Mouse (Mus musculus) midbrain, embryonic 12.5 days (tissue): ENCODE measurements around the gene Dusp28. TPM values are rescaled to one million over a fixed set of nuclear protein-coding genes. Genes with fewer than 3 reads are reported as not detected.
"Not testable (repeated sequence)": the region's sequence is repeated elsewhere in the genome, so short reads cannot be mapped to it uniquely, and the experiment has no call there.

ENCODE experiments used
- ATAC-seq: fragments of 200-750 bp; cut with Nextera tagmentation; 2 replicates; pipeline ENCODE4 v1.8.0; 2017; ENCODE audit warnings: low read depth, moderate TSS enrichment, moderate library complexity; ENCODE audit not compliant: low FRiP score
- H3K27ac ChIP-seq: fragments of 300-500 bp; sonication (generic); replicated peaks from 2 replicates; pipeline ENCODE4 v1.5.1; 2016; ENCODE audit warnings: mild to moderate bottlenecking
- H3K27me3 ChIP-seq: fragments of 300-500 bp; sonication (generic); 2 replicates; pipeline ENCODE4 v1.6.1; 2016; ENCODE audit warnings: mild to moderate bottlenecking
- H3K36me3 ChIP-seq: fragments of 300-500 bp; sonication (generic); 2 replicates; pipeline ENCODE4 v1.6.1; 2016
- H3K4me1 ChIP-seq: fragments of 300-500 bp; sonication (generic); 2 replicates; pipeline ENCODE4 v1.6.1; 2016
- H3K4me2 ChIP-seq: fragments of 300-500 bp; sonication (generic); replicated peaks from 2 replicates; pipeline ENCODE4 v1.6.1; 2016; ENCODE audit warnings: mild to moderate bottlenecking, moderate library complexity
- H3K4me3 ChIP-seq: fragments of 300-500 bp; sonication (generic); 2 replicates; pipeline ENCODE4 v1.5.1; 2016; ENCODE audit warnings: mild to moderate bottlenecking
- H3K9ac ChIP-seq: fragments of 300-500 bp; sonication (generic); replicated peaks from 2 replicates; pipeline ENCODE4 v1.6.1; 2016; ENCODE audit warnings: mild to moderate bottlenecking, moderate library complexity
- H3K9me3 ChIP-seq: fragments of 300-500 bp; sonication (generic); 2 replicates; pipeline ENCODE4 v1.6.1; 2016; ENCODE audit warnings: mild to moderate bottlenecking
- WGBS: fragments of 180-500 bp; shearing (Covaris S2); methylation state at CpG from one replicate; pipeline ENCODE4 v1.1.7; 2016; 5-methylcytosine and 5-hydroxymethylcytosine counted together
- polyA plus RNA-seq: library from polyadenylated mRNA; unstranded; fragments of >200 nt; fragmentation: Nextera tagmentation; extraction: Ambion mirVana; gene quantifications from 2 replicates; pipeline ENCODE4 v1.2.1, GENCODE M21; 2016

The Dusp28 gene
- polyA plus RNA-seq, 1 experiment from 2014 or later: 14.6 TPM

DNA sequence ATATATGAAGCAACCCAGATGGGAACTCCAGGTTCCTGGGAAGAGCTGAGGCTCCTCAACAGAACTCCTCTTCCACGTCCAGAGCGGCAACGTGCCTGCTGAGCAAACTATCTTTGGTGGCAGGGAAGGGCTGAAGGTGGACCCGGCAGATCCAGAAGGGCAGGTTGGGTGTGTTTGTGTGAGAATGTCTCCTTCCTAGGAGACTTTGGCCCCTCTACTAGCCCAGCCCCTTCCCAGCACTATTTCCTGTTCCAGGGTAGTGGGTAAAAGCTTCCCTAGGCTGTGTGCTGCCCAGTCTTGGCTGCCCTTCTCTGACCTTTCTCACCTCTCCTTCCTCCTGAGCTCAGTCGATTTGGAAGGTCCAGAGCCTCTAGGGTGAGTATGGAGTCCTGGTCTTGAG is 43.8 kb downstream of the Dusp28 start, which contains the start of gene Gpr35:
TSS of gene Gpr35 (plus strand) at position 259 of the 400 bp plus-strand sequence.
- 76% methylated on average over 5 of the region's 5 CpGs for WGBS
- H3K27ac ChIP-seq: no peak within 1 kb of the TSS
- H3K4me1 ChIP-seq: no peaks in the 10 kb centered on the region
- H3K4me3 ChIP-seq: no peak within 1 kb of the TSS
- ATAC-seq: no peak
- H3K9me3 ChIP-seq: no peaks in the 10 kb centered on the region
- H3K36me3 ChIP-seq: peaks cover 34% of the 10 kb centered on the region
- H3K9ac ChIP-seq: no peak within 1 kb of the TSS
- H3K27me3 ChIP-seq: no peaks in the 10 kb centered on the region
- H3K4me2 ChIP-seq: no peak within 1 kb of the TSS

DNA sequence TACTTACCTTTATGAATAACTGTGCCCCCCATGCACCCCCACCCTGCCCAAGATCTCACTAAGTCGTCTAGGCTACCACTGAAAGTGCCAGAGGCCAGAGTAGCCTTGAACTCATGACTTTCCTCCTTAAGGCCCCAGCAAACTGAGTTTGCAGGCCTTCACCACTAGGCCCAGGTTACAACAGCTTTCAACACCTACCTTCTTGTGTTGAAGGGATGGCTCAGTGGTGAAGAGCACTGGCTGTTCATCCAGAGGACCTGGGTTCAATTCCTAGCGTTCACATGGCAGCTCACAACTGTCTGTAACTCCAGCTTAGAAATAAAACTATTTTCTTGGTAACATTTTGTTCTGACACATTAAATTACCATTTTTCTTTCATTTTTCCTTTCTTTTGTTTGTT is 46.9 kb downstream of the Dusp28 start:
- Histone ChIP-seq H3K36me3 (peaks cover 3% of the 10 kb centered on the region), H3K4me1 (no peaks in the 10 kb centered on the region), H3K4me3 (no peak overlapping the region), H3K27ac (no peak overlapping the region), H3K9me3 (no peaks in the 10 kb centered on the region), H3K4me2 (no peak overlapping the region), H3K27me3 (no peaks in the 10 kb centered on the region), H3K9ac (no peak overlapping the region)
- ATAC-seq: no peak
- 79% methylated on average over 2 of the region's 2 CpGs for WGBS

DNA sequence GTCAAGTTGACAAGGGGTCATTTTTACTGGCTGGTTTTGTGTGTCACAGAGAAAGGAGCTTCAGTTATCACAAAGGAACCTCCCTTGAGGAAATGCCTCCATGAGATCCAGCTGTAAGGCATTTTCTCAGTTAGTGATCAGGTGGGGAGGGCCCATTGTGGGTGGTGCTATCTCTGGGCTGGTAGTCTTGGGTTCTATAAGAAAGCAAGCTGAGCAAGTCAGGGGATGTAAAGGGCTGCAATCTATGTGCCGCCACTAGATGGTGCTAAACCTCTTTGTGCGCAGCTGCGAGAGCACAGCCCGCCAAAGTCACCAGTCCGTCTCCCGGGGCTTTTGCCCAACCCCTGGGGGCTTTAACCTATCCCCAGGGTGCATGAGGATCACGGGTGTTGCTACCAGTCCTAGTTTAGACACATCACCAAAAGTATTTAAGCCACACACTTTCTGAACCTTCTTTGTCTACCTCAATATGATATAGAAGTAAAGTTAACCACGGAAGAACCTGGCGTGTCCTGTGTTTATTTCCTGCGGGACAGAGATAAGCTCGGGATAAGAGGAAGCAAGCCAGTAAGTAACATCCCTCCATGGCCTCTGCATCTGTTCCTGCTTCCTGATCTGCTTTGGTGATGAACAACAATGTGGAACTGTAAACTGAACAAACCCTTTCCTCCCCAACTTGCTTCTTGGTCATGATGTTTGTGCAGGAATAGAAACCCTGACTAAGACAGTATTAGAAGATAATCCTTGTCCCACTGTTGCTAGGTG is 50.0 kb downstream of the Dusp28 start:
- H3K4me3 ChIP-seq: peak overlapping the region; percentile 21; the same call in 1 of the 2 replicates
- ATAC-seq, H3K27me3 ChIP-seq, H3K4me1 ChIP-seq, H3K9me3 ChIP-seq, H3K27ac ChIP-seq, H3K36me3 ChIP-seq: not testable (repeated sequence)
- 10% methylated on average over 11 of the region's 11 CpGs for WGBS
- 0 out of 2 replicates have a peak overlapping the region, but pooled peaks have one; percentile 15 for H3K9ac ChIP-seq
- H3K4me2 ChIP-seq: peak overlapping the region; percentile 39

Other genes starting within 250 kb of the Dusp28 start
- gene Gpc1, start 75.3 kb upstream of the Dusp28 start, polyA plus RNA-seq: 82.4 and 89.5 TPM in 2 replicates
- gene Ankmy1, start 4.1 kb upstream of the Dusp28 start, polyA plus RNA-seq: 0.45 and 0.80 TPM in 2 replicates
- gene Rnpepl1, start 3.8 kb downstream of the Dusp28 start, polyA plus RNA-seq: 27.6 and 29.9 TPM in 2 replicates
- 55.2 TPM in 2 replicates for gene Capn10, start 27.4 kb downstream of the Dusp28 start, polyA plus RNA-seq
- 0.27 and 0.45 TPM in 2 replicates for gene Gpr35, start 43.9 kb downstream of the Dusp28 start, polyA plus RNA-seq
- gene Aqp12, start 99.4 kb downstream of the Dusp28 start, polyA plus RNA-seq: not detected in 2 replicates
- 125 and 126 TPM in 2 replicates for gene Kif1a, start 195.0 kb downstream of the Dusp28 start, polyA plus RNA-seq
- not detected in 2 replicates for gene Agxt, start 228.3 kb downstream of the Dusp28 start, polyA plus RNA-seq